Mouse (Mus musculus): ENCODE measurements around the gene Kremen1.

- no peak for TF ChIP-seq POLR2A (IDR thresholded peaks at IDR 0.05; ENCODE audit: borderline replicate concordance, control insufficient read depth, low read depth, low read length)
- TF ChIP-seq CTCF (IDR thresholded peaks at IDR 0.05; ENCODE audit: control insufficient read depth, insufficient read depth, low read length): no peak
Measured at GRCm38 (mm10) chr11:5158056-5158455, 103.3 kb downstream of the Kremen1 start.

All from bone marrow, adult 2 months (tissue).